Mouse (Mus musculus) CD8-positive naive resting alpha-beta T cell, adult 2 months (primary cell): ENCODE measurements at regions not wholly inside any gene's neighbourhood (a gene's known extent, or its start where the extent isn't known, plus 50 kb on each side); places are given as distances from the start of the nearest gene placed in this dataset.

Experiments used
- DNase-seq, 2 experiments: peaks; one replicate each; pipeline ENCODE4 v3.0.0; 2022; ENCODE audit warnings: low read depth in 2 of 2, low spot score in 2 of 2

- DNase-seq, result no peak
These were observed 134.8 kb upstream of the Gm5129 start for GRCm38 (mm10) chr5:29870537-29870936.

GRCm38 (mm10) chr5:29875451-29875850 is 137.5 kb upstream of the Il6 start:
- DNase-seq, result no peak

- no peak for DNase-seq
These were observed 125.6 kb upstream of the Il6 start for GRCm38 (mm10) chr5:29887267-29887841.

GRCm38 (mm10) chr5:29892344-29892743 is 120.6 kb upstream of the Il6 start:
- no peak for DNase-seq

- DNase-seq, result no peak
These were observed 120.1 kb upstream of the Il6 start for GRCm38 (mm10) chr5:29892861-29893260.

- DNase-seq, result no peak
These were observed 119.1 kb upstream of the Il6 start for GRCm38 (mm10) chr5:29893829-29894228.

GRCm38 (mm10) chr5:29894606-29895595 is 118.0 kb upstream of the Il6 start:
- DNase-seq, result no peak

- DNase-seq, result no peak
These were observed 115.3 kb upstream of the Il6 start for GRCm38 (mm10) chr5:29897617-29898016.

GRCm38 (mm10) chr5:29901716-29902115 is 111.2 kb upstream of the Il6 start:
- DNase-seq, result peak in 1 of 2 experiments; percentile 7

- DNase-seq, result no peak
These were observed 92.6 kb upstream of the Il6 start for GRCm38 (mm10) chr5:29920295-29920694.

GRCm38 (mm10) chr5:29925527-29925926 is 87.4 kb upstream of the Il6 start:
- DNase-seq, result no peak

GRCm38 (mm10) chr5:29927594-29927993 is 85.3 kb upstream of the Il6 start:
- no peak for DNase-seq

GRCm38 (mm10) chr5:29929381-29929780 is 83.5 kb upstream of the Il6 start:
- DNase-seq, result no peak

- no peak for DNase-seq
These were observed 65.7 kb upstream of the Il6 start for GRCm38 (mm10) chr5:29947225-29947624.

- DNase-seq, result no peak
These were observed 64.8 kb upstream of the Il6 start for GRCm38 (mm10) chr5:29948161-29948560.

- DNase-seq, result no peak
These were observed 62.3 kb upstream of the Il6 start for GRCm38 (mm10) chr5:29950456-29951170.

- DNase-seq, result no peak
These were observed 61.2 kb upstream of the Il6 start for GRCm38 (mm10) chr5:29951381-29952350.
